Mouse (Mus musculus) limb, embryonic 11.5 days (tissue): ENCODE measurements around the gene Usf3. TPM values are rescaled to one million over a fixed set of nuclear protein-coding genes. Genes with fewer than 3 reads are reported as not detected.

Experiments
- ATAC-seq: fragments of 200-750 bp; cut with Nextera tagmentation; 2 replicates; pipeline ENCODE4 v1.8.0; 2017; ENCODE audit warnings: low read depth; ENCODE audit not compliant: insufficient number of reproducible peaks, low FRiP score, low TSS enrichment
- DNase-seq: peaks from one replicate; pipeline ENCODE4 v3.0.0-alpha.2; 2015; ENCODE audit warnings: low spot score
- H3K27ac ChIP-seq: fragments of 300-500 bp; sonication (generic); replicated peaks from 2 replicates; pipeline ENCODE4 v1.5.1; 2014; ENCODE audit warnings: low read depth, mild to moderate bottlenecking, low read length
- H3K27me3 ChIP-seq: fragments of 300-500 bp; sonication (generic); 2 replicates; pipeline ENCODE4 v1.6.1; 2014; ENCODE audit warnings: mild to moderate bottlenecking, low read length, mixed read lengths; ENCODE audit not compliant: control insufficient read depth, insufficient read depth
- H3K36me3 ChIP-seq: fragments of 300-500 bp; sonication (generic); 2 replicates; pipeline ENCODE4 v1.6.1; 2014; ENCODE audit warnings: mild to moderate bottlenecking, low read length, moderate library complexity, mixed read lengths; ENCODE audit not compliant: control insufficient read depth, insufficient read depth
- H3K4me1 ChIP-seq: fragments of 300-500 bp; sonication (generic); 2 replicates; pipeline ENCODE4 v1.6.1; 2014; ENCODE audit warnings: low read length, mixed read lengths; ENCODE audit not compliant: control insufficient read depth, insufficient read depth
- H3K4me2 ChIP-seq: fragments of 300-500 bp; sonication (generic); 2 replicates; pipeline ENCODE4 v1.6.1; 2014; ENCODE audit warnings: low read depth, mild to moderate bottlenecking, moderate library complexity; ENCODE audit not compliant: severe bottlenecking
- H3K4me3 ChIP-seq: fragments of 300-500 bp; sonication (generic); 2 replicates; pipeline ENCODE4 v1.5.1; 2014; ENCODE audit warnings: low read depth, low read length
- H3K9ac ChIP-seq: fragments of 300-500 bp; sonication (generic); 2 replicates; pipeline ENCODE4 v1.6.1; 2014; ENCODE audit warnings: mild to moderate bottlenecking, low read length
- H3K9me3 ChIP-seq: fragments of 300-500 bp; sonication (generic); 2 replicates; pipeline ENCODE4 v1.6.1; 2016; ENCODE audit warnings: low read length; ENCODE audit not compliant: control insufficient read depth
- WGBS: fragments of 180-500 bp; shearing (Covaris S2); extraction: QIAGEN DNeasy Blood & Tissue Kit; methylation state at CpG from one replicate; pipeline ENCODE4 v1.1.7; 2014; 5-methylcytosine and 5-hydroxymethylcytosine counted together
- polyA plus RNA-seq: library from polyadenylated mRNA; unstranded; fragments of >200 nt; fragmentation: Nextera tagmentation; extraction: Ambion mirVana; gene quantifications from 2 replicates; pipeline ENCODE4 v1.2.1, GENCODE M21; 2014

Usf3 gene
- polyA plus RNA-seq, 1 experiment from 2014 or later, result 5.1 TPM

DNA sequence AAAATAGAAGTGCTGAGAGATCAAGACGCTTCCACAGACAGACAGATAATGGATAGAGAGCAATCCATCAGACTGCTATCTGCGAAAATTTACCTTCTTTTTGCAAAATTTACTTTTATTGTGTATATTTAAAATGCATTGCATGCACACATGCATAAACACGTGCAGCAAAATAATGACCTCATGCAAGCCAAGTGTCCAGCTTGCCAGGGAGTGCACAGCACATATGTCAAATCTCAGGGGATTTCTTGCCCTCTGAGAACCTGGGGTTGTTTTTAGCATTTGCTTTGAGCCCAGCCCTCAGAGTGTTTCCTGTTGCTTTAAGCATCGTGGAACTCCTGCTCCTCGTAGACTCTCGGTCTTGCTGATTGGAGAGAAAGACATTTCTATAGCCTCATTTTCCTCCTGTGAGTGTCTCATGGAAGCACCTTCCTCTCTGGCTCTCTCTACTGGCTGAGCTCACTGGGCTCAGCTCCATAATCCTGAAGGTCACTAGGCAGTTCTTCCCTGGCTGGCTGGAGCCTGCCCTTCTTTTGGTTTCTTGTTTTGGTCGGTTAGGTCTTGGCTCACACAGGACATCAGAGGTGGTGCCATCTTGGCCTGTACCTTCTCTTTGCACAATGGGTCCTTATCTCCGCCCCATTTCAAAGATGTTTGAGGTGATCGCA, 98.5 kb downstream of the Usf3 start:
- no peaks in the 10 kb centered on the region for H3K9me3 ChIP-seq
- no peak overlapping the region for H3K4me3 ChIP-seq
- no peaks in the 10 kb centered on the region for H3K4me1 ChIP-seq
- no peak overlapping the region for H3K9ac ChIP-seq
- H3K4me2 ChIP-seq, result no peak overlapping the region
- H3K27ac ChIP-seq, result no peak overlapping the region
- 83% methylated on average over 9 of the region's 9 CpGs for WGBS
- ATAC-seq, result no peak
- H3K27me3 ChIP-seq, result no peaks in the 10 kb centered on the region
- H3K36me3 ChIP-seq, result no peaks in the 10 kb centered on the region
- DNase-seq, result no peak

Other genes starting within 250 kb of the Usf3 start
- gene Qtrt2, start 246.4 kb upstream of the Usf3 start, polyA plus RNA-seq, result 40.1 and 46.8 TPM in 2 replicates
- gene Zdhhc23, start 193.5 kb upstream of the Usf3 start, polyA plus RNA-seq, result 0.61 and 0.64 TPM in 2 replicates
- gene Gramd1c, start 109.9 kb upstream of the Usf3 start, polyA plus RNA-seq, result 3.7 and 4.3 TPM in 2 replicates
- 52.3 and 52.5 TPM in 2 replicates for gene Atp6v1a, start 33.5 kb upstream of the Usf3 start, polyA plus RNA-seq
- gene Naa50, start 33.4 kb upstream of the Usf3 start, polyA plus RNA-seq, result 88.1 and 97.9 TPM in 2 replicates
- gene Sidt1, start 159.9 kb downstream of the Usf3 start, polyA plus RNA-seq, result 0.09 and 0.11 TPM in 2 replicates
- gene Spice1, start 173.9 kb downstream of the Usf3 start, polyA plus RNA-seq, result 31.8 and 37.2 TPM in 2 replicates
- gene Cfap44, start 221.6 kb downstream of the Usf3 start, polyA plus RNA-seq, result 0.81 and 0.92 TPM in 2 replicates